Mouse (Mus musculus) spleen, postnatal 36 days (tissue): ENCODE data around the gene Cypt2.
"Not testable (repeated sequence)": the region's sequence is repeated elsewhere in the genome, so short reads cannot be mapped to it uniquely, and the experiment has no call there.

ENCODE experiments used
- DNase-seq, 2 experiments: peaks; one replicate each; pipeline ENCODE4 v3.0.0; 2022; ENCODE audit warnings: low spot score in 2 of 2, mixed read lengths in 1 of 2

Gene Cypt2

DNA sequence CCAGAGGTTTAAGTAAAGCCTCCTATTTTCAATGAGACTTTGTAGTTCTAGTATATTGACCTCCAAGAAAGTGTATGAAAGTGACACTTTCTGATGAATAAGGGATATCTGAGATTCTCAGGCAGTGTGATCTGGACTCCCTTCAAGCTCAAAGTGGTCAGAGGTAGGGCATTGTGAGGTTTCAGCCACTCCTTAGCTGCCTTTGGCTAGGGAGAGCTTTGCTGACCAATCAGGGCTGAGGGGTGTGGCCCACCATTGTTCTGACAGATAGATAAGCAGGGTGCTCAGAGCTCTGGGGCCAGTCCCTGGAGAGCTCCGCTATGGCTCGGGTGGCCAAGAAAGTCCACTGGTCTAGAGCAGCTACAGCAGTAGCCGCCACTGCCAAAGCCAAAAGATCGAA is at the start of gene Cypt2:
Gene Cypt2 (plus strand): TSS at position 301 of the 400 bp plus-strand sequence.
- DNase-seq = not testable (repeated sequence)

DNA sequence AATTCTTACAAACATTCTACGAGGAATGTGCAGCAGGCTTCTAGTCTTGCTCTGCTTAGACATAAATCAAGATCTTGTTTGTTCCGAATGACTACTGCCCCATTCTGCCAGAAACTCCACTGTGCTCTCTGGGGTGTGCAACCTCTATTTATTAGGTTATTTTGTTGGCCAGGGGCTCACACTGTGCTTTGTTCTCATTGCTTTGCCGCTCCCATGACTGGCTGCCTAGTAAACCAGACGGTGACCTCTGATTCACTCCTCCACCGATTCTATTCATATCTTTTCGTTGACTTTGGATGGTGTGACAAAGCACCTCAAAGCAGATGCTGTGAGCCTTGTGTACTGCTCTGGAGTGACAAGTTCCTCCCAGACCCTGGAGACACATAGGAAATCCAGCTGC is 46.7 kb downstream of the Cypt2 start:
- no peak for DNase-seq
